10 mouse cellular contexts compared by ENCODE assay signal in genomic region chr16:17204990-17205389, GRCm38 (mm10). TPM values are rescaled to one million over a fixed set of nuclear protein-coding genes. Genes with fewer than 3 reads are reported as not detected.
DNase-seq lines count a peak whose midpoint lies in the region; ATAC-seq and TF ChIP-seq lines count a peak whose summit lies in the region.
"Had no signal": no experiment of that assay in that cellular context is flagged by ENCODE, and none has a peak within 500 bp of the region (broad histone marks: within the 10 kb centered on the region; RNA-seq: fewer than 3 reads in every experiment).

No protein-coding gene starts in this region.

- TF ChIP-seq POLR2A in cortical plate, adult 2 months (IDR thresholded peaks at IDR 0.05; ENCODE audit: extremely low read depth, insufficient read depth, low read length), result no peak

- H3K27me3 ChIP-seq in kidney, embryonic 15.5 days, result peaks cover 25% of the 10 kb centered on the region
- no peaks in the 10 kb centered on the region for H3K27me3 ChIP-seq in G1E (ENCODE audit: insufficient read depth, low read length)

- H3K4me2 ChIP-seq in kidney, embryonic 15.5 days, result no peak overlapping the region
- H3K4me2 ChIP-seq: embryonic facial prominence, embryonic 15.5 days; limb, embryonic 15.5 days had no signal

- no peak overlapping the region for H3K4me3 ChIP-seq in kidney, embryonic 15.5 days (replicated peaks)
- H3K4me3 ChIP-seq in G1E (ENCODE audit: low read depth, low read length), result no peak overlapping the region
- no peak overlapping the region for H3K4me3 ChIP-seq in cortical plate, adult 2 months (ENCODE audit: insufficient read depth, low read length)
- H3K4me3 ChIP-seq: embryonic facial prominence, embryonic 15.5 days; limb, embryonic 15.5 days had no signal

- H3K9me3 ChIP-seq in kidney, embryonic 15.5 days (replicated peaks), result no peaks in the 10 kb centered on the region
- H3K9me3 ChIP-seq in G1E (replicated peaks), result no peaks in the 10 kb centered on the region
- H3K9me3 ChIP-seq: embryonic facial prominence, embryonic 15.5 days; limb, embryonic 15.5 days had no signal

- H3K4me1 ChIP-seq in kidney, embryonic 15.5 days, result peaks cover 25% of the 10 kb centered on the region
- H3K4me1 ChIP-seq in G1E (ENCODE audit: insufficient read depth, low read depth, low read length), result peaks cover 51% of the 10 kb centered on the region
- H3K4me1 ChIP-seq in cortical plate, adult 2 months (ENCODE audit: control insufficient read depth, insufficient read depth, low read length), result no peaks in the 10 kb centered on the region

- 3% methylated on average over 6 of the region's 6 CpGs for WGBS in kidney, embryonic 15.5 days

- no peak overlapping the region for H3K9ac ChIP-seq in kidney, embryonic 15.5 days
- H3K9ac ChIP-seq: embryonic facial prominence, embryonic 15.5 days; limb, embryonic 15.5 days had no signal

- ATAC-seq in kidney, embryonic 15.5 days (replicated peaks; ENCODE audit: low FRiP score), result no peak
- ATAC-seq in G1E (ENCODE audit: extremely low read depth, insufficient number of reproducible peaks, low FRiP score, poor library complexity, severe bottlenecking), result no peak
- no peak for ATAC-seq in activated CD4-positive, CD25-positive, alpha-beta regulatory T cell, adult 4 months

- 0 out of 2 replicates have a peak, but pooled peaks have one; percentile 17 for TF ChIP-seq CTCF in G1E (IDR thresholded peaks at IDR 0.05; ENCODE audit: low read depth, low read length)
- peak; percentile 60 for TF ChIP-seq CTCF in cortical plate, adult 2 months (IDR thresholded peaks at IDR 0.05; ENCODE audit: extremely low read depth, insufficient read depth, low read length)

- H3K36me3 ChIP-seq in kidney, embryonic 15.5 days, result no peaks in the 10 kb centered on the region
- no peaks in the 10 kb centered on the region for H3K36me3 ChIP-seq in G1E (replicated peaks)
- H3K36me3 ChIP-seq: embryonic facial prominence, embryonic 15.5 days; limb, embryonic 15.5 days had no signal

- no peak overlapping the region for H3K27ac ChIP-seq in kidney, embryonic 15.5 days
- no peak overlapping the region for H3K27ac ChIP-seq in cortical plate, adult 2 months (ENCODE audit: insufficient read depth, low read length)
- H3K27ac ChIP-seq: embryonic facial prominence, embryonic 15.5 days; limb, embryonic 15.5 days had no signal

- DNase-seq in kidney, adult 9 months, result peak; percentile 67
- no peak for DNase-seq in G1E (ENCODE audit: low spot score)
- peak; percentile 39 for DNase-seq in lung, postnatal 14 days
- no peak for DNase-seq in right cerebral cortex, postnatal 36 days (ENCODE audit: low spot score in 2 of 2)
- DNase-seq in urinary bladder, adult 18-20 months (ENCODE audit: low spot score in 2 of 2), result no peak

RNA-seq across cellular contexts. Expression of gene Ube2l3, which starts 2.5 kb away (rescaled TPM):
- polyA plus RNA-seq in kidney, embryonic 15.5 days (2015; fragmentation: Nextera tagmentation; extraction: Ambion mirVana), result 360 and 379 TPM in 2 replicates
- total RNA-seq in G1E (2014; fragmentation: Nextera tagmentation) (356 and 455 TPM in 2 replicates), G1E (2017) (143 and 176 TPM in 2 replicates)
- polyA plus RNA-seq in G1E (2012), result 96.3 and 111 TPM in 2 replicates
- 124 and 129 TPM in 2 replicates for polyA plus RNA-seq in cortical plate, adult 2 months (2012; rRNA removed)
- polyA plus RNA-seq in activated CD4-positive, CD25-positive, alpha-beta regulatory T cell, adult 4 months (2017; shearing (Covaris generic)), result 100 to 1,000 TPM; 300 to 366 TPM

RNA-seq across cellular contexts. Expression of gene Rimbp3, which starts 3.4 kb away (rescaled TPM):
- polyA plus RNA-seq in kidney, embryonic 15.5 days (2015; fragmentation: Nextera tagmentation; extraction: Ambion mirVana), result 0.44 and 0.73 TPM in 2 replicates
- total RNA-seq in G1E (2014; fragmentation: Nextera tagmentation) (5.6 TPM in 2 replicates), G1E (2017) (1.6 and 2.1 TPM in 2 replicates)
- 1.5 and 1.7 TPM in 2 replicates for polyA plus RNA-seq in G1E (2012)
- 0.63 and 1.0 TPM in 2 replicates for polyA plus RNA-seq in cortical plate, adult 2 months (2012; rRNA removed)
- polyA plus RNA-seq in activated CD4-positive, CD25-positive, alpha-beta regulatory T cell, adult 4 months (2017; shearing (Covaris generic)), result not detected

RNA-seq across cellular contexts. Expression of gene Hic2, which starts 28.4 kb away (rescaled TPM):
- 4.6 and 4.8 TPM in 2 replicates for polyA plus RNA-seq in kidney, embryonic 15.5 days (2015; fragmentation: Nextera tagmentation; extraction: Ambion mirVana)
- total RNA-seq in G1E (2014; fragmentation: Nextera tagmentation), result 25.1 and 25.6 TPM in 2 replicates
- total RNA-seq in G1E (2017), result 14.8 and 15.1 TPM in 2 replicates
- polyA plus RNA-seq in G1E (2012), result 21.4 and 22.0 TPM in 2 replicates
- 5.7 and 6.0 TPM in 2 replicates for polyA plus RNA-seq in cortical plate, adult 2 months (2012; rRNA removed)
- polyA plus RNA-seq in activated CD4-positive, CD25-positive, alpha-beta regulatory T cell, adult 4 months (2017; shearing (Covaris generic)), result 1 to 10 TPM in 1 of 2 experiments, under 1 TPM in 1; 0.83 to 1.1 TPM

RNA-seq across cellular contexts. Expression of gene Ccdc116, which starts 58.0 kb away (rescaled TPM):
- 0.53 and 0.60 TPM in 2 replicates for polyA plus RNA-seq in kidney, embryonic 15.5 days (2015; fragmentation: Nextera tagmentation; extraction: Ambion mirVana)
- total RNA-seq in G1E (2014; fragmentation: Nextera tagmentation) (3.9 and 5.3 TPM in 2 replicates), G1E (2017) (2.5 and 2.8 TPM in 2 replicates)
- polyA plus RNA-seq in G1E (2012), result 4.6 TPM in 2 replicates
- polyA plus RNA-seq in cortical plate, adult 2 months (2012; rRNA removed), result 5.6 and 6.3 TPM in 2 replicates
- polyA plus RNA-seq in activated CD4-positive, CD25-positive, alpha-beta regulatory T cell, adult 4 months (2017; shearing (Covaris generic)), result under 1 TPM; 0.24 to 0.54 TPM

Comparison
In these comparisons a context has a peak if more than half of its experiments do, and no peak if none do; other contexts are left out.
1. DNase-seq: peak in kidney, adult 9 months (single experiment) and lung, postnatal 14 days (single experiment); none in G1E (single experiment), right cerebral cortex, postnatal 36 days (0 of 2) and urinary bladder, adult 18-20 months (0 of 2).